Mouse (Mus musculus): ENCODE results near the gene Map4k2.
"Not testable (repeated sequence)": the region's sequence is repeated elsewhere in the genome, so short reads cannot be mapped to it uniquely, and the experiment has no call there.

The Map4k2 gene

GRCm38 (mm10) chr19:6340524-6341452 is at the start of gene Map4k2:
TSS of gene Map4k2 (plus strand) at chr19:6341135.
- peak; percentile 74 for DNase-seq (ENCODE audit: low read depth, low spot score)

GRCm38 (mm10) chr19:6292262-6292661 is 48.7 kb upstream of the Map4k2 start:
- DNase-seq (ENCODE audit: low read depth, low spot score) = no peak

- DNase-seq (ENCODE audit: low read depth, low spot score) = no peak
Measured at GRCm38 (mm10) chr19:6294301-6294700, 46.6 kb upstream of the Map4k2 start.

GRCm38 (mm10) chr19:6296551-6297210 is 44.3 kb upstream of the Map4k2 start:
- DNase-seq (ENCODE audit: low read depth, low spot score) = no peak

GRCm38 (mm10) chr19:6297641-6298040 is 43.3 kb upstream of the Map4k2 start:
- no peak for DNase-seq (ENCODE audit: low read depth, low spot score)

- DNase-seq (ENCODE audit: low read depth, low spot score) = no peak
Measured at GRCm38 (mm10) chr19:6299003-6299402, 41.9 kb upstream of the Map4k2 start.

- no peak for DNase-seq (ENCODE audit: low read depth, low spot score)
Measured at GRCm38 (mm10) chr19:6299450-6300267, 41.3 kb upstream of the Map4k2 start.

GRCm38 (mm10) chr19:6300402-6300841 is 40.5 kb upstream of the Map4k2 start:
- DNase-seq (ENCODE audit: low read depth, low spot score) = no peak

- DNase-seq (ENCODE audit: low read depth, low spot score) = no peak
Measured at GRCm38 (mm10) chr19:6302114-6302513, 38.8 kb upstream of the Map4k2 start.

- DNase-seq (ENCODE audit: low read depth, low spot score) = peak; percentile 50
Measured at GRCm38 (mm10) chr19:6302522-6302921, 38.4 kb upstream of the Map4k2 start.

GRCm38 (mm10) chr19:6303831-6304230 is 37.1 kb upstream of the Map4k2 start:
- no peak for DNase-seq (ENCODE audit: low read depth, low spot score)

- peak; percentile 91 for DNase-seq (ENCODE audit: low read depth, low spot score)
Measured at GRCm38 (mm10) chr19:6304787-6305516, 36.0 kb upstream of the Map4k2 start.

- DNase-seq (ENCODE audit: low read depth, low spot score) = peak; percentile 11
Measured at GRCm38 (mm10) chr19:6305517-6306115, 35.3 kb upstream of the Map4k2 start.

- DNase-seq (ENCODE audit: low read depth, low spot score) = peak; percentile 69
Measured at GRCm38 (mm10) chr19:6306137-6306551, 34.8 kb upstream of the Map4k2 start, which contains the start of gene Cdc42bpg. TSS of gene Cdc42bpg (plus strand) at chr19:6306456.

GRCm38 (mm10) chr19:6306586-6306985 is 34.3 kb upstream of the Map4k2 start:
- DNase-seq (ENCODE audit: low read depth, low spot score) = peak; percentile 88

- DNase-seq (ENCODE audit: low read depth, low spot score) = no peak
Measured at GRCm38 (mm10) chr19:6307733-6308531, 33.0 kb upstream of the Map4k2 start.

GRCm38 (mm10) chr19:6310181-6310580 is 30.8 kb upstream of the Map4k2 start:
- DNase-seq (ENCODE audit: low read depth, low spot score) = no peak

- DNase-seq (ENCODE audit: low read depth, low spot score) = not testable (repeated sequence)
Measured at GRCm38 (mm10) chr19:6311783-6312182, 29.2 kb upstream of the Map4k2 start.

- DNase-seq (ENCODE audit: low read depth, low spot score) = no peak
Measured at GRCm38 (mm10) chr19:6313796-6314195, 27.1 kb upstream of the Map4k2 start.

- DNase-seq (ENCODE audit: low read depth, low spot score) = no peak
Measured at GRCm38 (mm10) chr19:6314513-6314912, 26.4 kb upstream of the Map4k2 start.
